Mouse (Mus musculus) spleen, adult 2 months (tissue): ENCODE measurements around the gene Mrln. TPM values are rescaled to one million over a fixed set of nuclear protein-coding genes. Genes with fewer than 3 reads are reported as not detected.

Experiments used
- DNase-seq, 2 experiments: peaks; one replicate each; pipeline versions ENCODE4 v3.0.0 to v3.0.0-alpha.2; 2012 to 2021; ENCODE audit warnings: low spot score in 2 of 2, low read depth in 1 of 2
- H3K27ac ChIP-seq: fragments of 200-500 bp; 2 replicates; pipeline ENCODE4 v1.5.1; 2012; ENCODE audit warnings: low read length, inconsistent platforms; ENCODE audit not compliant: insufficient read depth
- H3K27me3 ChIP-seq: fragments of 200-500 bp; 2 replicates; pipeline ENCODE4 v1.6.1; 2012; ENCODE audit warnings: mild to moderate bottlenecking, moderate library complexity, low read length, inconsistent platforms; ENCODE audit not compliant: control insufficient read depth, insufficient read depth
- H3K36me3 ChIP-seq: fragments of 200-500 bp; 2 replicates; pipeline ENCODE4 v1.6.1; 2012; ENCODE audit warnings: mild to moderate bottlenecking, low read length, inconsistent platforms; ENCODE audit not compliant: control insufficient read depth, insufficient read depth
- H3K4me1 ChIP-seq: fragments of 200-500 bp; 2 replicates; pipeline ENCODE4 v1.6.1; 2011; ENCODE audit warnings: inconsistent platforms; ENCODE audit not compliant: control insufficient read depth, insufficient read depth, insufficient read length
- H3K4me3 ChIP-seq: fragments of 200-500 bp; 2 replicates; pipeline ENCODE4 v1.5.1; 2011; ENCODE audit warnings: mild to moderate bottlenecking, inconsistent platforms; ENCODE audit not compliant: insufficient read depth, insufficient read length; ENCODE audit errors: extremely low read depth
- CTCF ChIP-seq: fragments of 200-500 bp; IDR thresholded peaks from 2 replicates; pipeline ENCODE4 v1.5.1; 2011; ENCODE audit warnings: mild to moderate bottlenecking, inconsistent platforms; ENCODE audit not compliant: insufficient read depth, insufficient read length, insufficient replicate concordance; ENCODE audit errors: extremely low read depth
- POLR2A ChIP-seq: fragments of 200-500 bp; IDR thresholded peaks from 2 replicates; pipeline ENCODE4 v1.6.1; 2011; ENCODE audit warnings: low read depth, low read length, inconsistent platforms
- WGBS: fragments of 180-500 bp; shearing (Covaris S2); methylation state at CpG from one replicate; pipeline ENCODE4 v1.1.7; 2018; 5-methylcytosine and 5-hydroxymethylcytosine counted together
- polyA plus RNA-seq: library from polyadenylated mRNA; depleted of rRNA; stranded (reverse); fragments of >200 nt; gene quantifications from 2 replicates; pipeline ENCODE4 v1.2.3, GENCODE M21; 2012

Mrln gene
- polyA plus RNA-seq, 1 experiment = not detected

GRCm38 (mm10) chr10:70180727-70181126 is 23.7 kb upstream of the Mrln start:
- TF ChIP-seq CTCF (no peak), POLR2A (no peak)
- 40% methylated on average over 9 of the region's 9 CpGs for WGBS
- Histone ChIP-seq H3K27ac (0 out of 2 replicates have a peak overlapping the region, but pooled peaks have one; percentile 5), H3K36me3 (peaks cover 16% of the 10 kb centered on the region), H3K27me3 (no peaks in the 10 kb centered on the region), H3K4me3 (no peak overlapping the region), H3K4me1 (peaks cover 4% of the 10 kb centered on the region; the same call in 1 of the 2 replicates)
- no peak for DNase-seq

GRCm38 (mm10) chr10:70181279-70181972 is 23.0 kb upstream of the Mrln start:
- no peak for DNase-seq
- Histone ChIP-seq H3K4me3 (no peak overlapping the region), H3K36me3 (peaks cover 13% of the 10 kb centered on the region), H3K27ac (no peak overlapping the region), H3K27me3 (no peaks in the 10 kb centered on the region), H3K4me1 (peaks cover 4% of the 10 kb centered on the region; the same call in 1 of the 2 replicates)
- TF ChIP-seq CTCF (no peak), POLR2A (no peak)
- WGBS = 81% methylated on average over 11 of the region's 11 CpGs

GRCm38 (mm10) chr10:70183210-70184080 is 21.0 kb upstream of the Mrln start:
- peaks cover 19% of the 10 kb centered on the region for H3K36me3 ChIP-seq
- WGBS = 62% methylated on average over 15 of the region's 15 CpGs
- no peaks in the 10 kb centered on the region for H3K27me3 ChIP-seq
- DNase-seq = no peak
- H3K4me3 ChIP-seq = no peak overlapping the region
- TF ChIP-seq CTCF (no peak), POLR2A (no peak)
- no peak overlapping the region; the same call in 1 of the 2 replicates for H3K27ac ChIP-seq
- H3K4me1 ChIP-seq = peaks cover 4% of the 10 kb centered on the region; the same call in 1 of the 2 replicates

- Histone ChIP-seq H3K4me1 (peaks cover 4% of the 10 kb centered on the region; the same call in 1 of the 2 replicates), H3K27ac (no peak overlapping the region), H3K36me3 (peaks cover 33% of the 10 kb centered on the region), H3K27me3 (no peaks in the 10 kb centered on the region), H3K4me3 (no peak overlapping the region)
- TF ChIP-seq POLR2A (no peak), CTCF (peak; percentile 28; the same call in 1 of the 2 replicates)
- no peak for DNase-seq
- 71% methylated on average over 9 of the region's 9 CpGs for WGBS
Observed at GRCm38 (mm10) chr10:70186136-70186535, 18.3 kb upstream of the Mrln start.

GRCm38 (mm10) chr10:70186586-70186985 is 17.9 kb upstream of the Mrln start:
- no peak overlapping the region for H3K4me3 ChIP-seq
- 84% methylated on average over 7 of the region's 7 CpGs for WGBS
- H3K36me3 ChIP-seq = peaks cover 34% of the 10 kb centered on the region
- no peak overlapping the region for H3K27ac ChIP-seq
- TF ChIP-seq CTCF = no peak
- no peak for TF ChIP-seq POLR2A
- H3K4me1 ChIP-seq = peaks cover 4% of the 10 kb centered on the region; the same call in 1 of the 2 replicates
- H3K27me3 ChIP-seq = no peaks in the 10 kb centered on the region
- DNase-seq = no peak

- Histone ChIP-seq H3K27me3 (no peaks in the 10 kb centered on the region), H3K36me3 (peaks cover 29% of the 10 kb centered on the region), H3K4me1 (no peaks in the 10 kb centered on the region; the same call in 1 of the 2 replicates), H3K4me3 (no peak overlapping the region), H3K27ac (no peak overlapping the region)
- DNase-seq = no peak
- TF ChIP-seq POLR2A (no peak), CTCF (no peak)
- WGBS = 90% methylated on average over 13 of the region's 13 CpGs
Observed at GRCm38 (mm10) chr10:70189864-70190263, 14.6 kb upstream of the Mrln start.

- Histone ChIP-seq H3K36me3 (peaks cover 12% of the 10 kb centered on the region), H3K27me3 (no peaks in the 10 kb centered on the region), H3K27ac (no peak overlapping the region), H3K4me1 (peaks cover 5% of the 10 kb centered on the region; the same call in 1 of the 2 replicates), H3K4me3 (no peak overlapping the region)
- no peak for DNase-seq
- WGBS = 87% methylated on average over 9 of the region's 9 CpGs
- TF ChIP-seq POLR2A (no peak), CTCF (no peak)
Observed at GRCm38 (mm10) chr10:70194283-70194682, 10.2 kb upstream of the Mrln start.
